Mouse (Mus musculus) kidney, adult 18-20 months (tissue): ENCODE results near the gene St8sia6.
"Not testable (repeated sequence)": the region's sequence is repeated elsewhere in the genome, so short reads cannot be mapped to it uniquely, and the experiment has no call there.

Experiments used
- DNase-seq: peaks from one replicate; pipeline ENCODE4 v3.0.0; 2021

St8sia6 gene

GRCm38 (mm10) chr2:13603636-13604035 lies 190.2 kb downstream of the St8sia6 start:
- DNase-seq: not testable (repeated sequence)

DNA sequence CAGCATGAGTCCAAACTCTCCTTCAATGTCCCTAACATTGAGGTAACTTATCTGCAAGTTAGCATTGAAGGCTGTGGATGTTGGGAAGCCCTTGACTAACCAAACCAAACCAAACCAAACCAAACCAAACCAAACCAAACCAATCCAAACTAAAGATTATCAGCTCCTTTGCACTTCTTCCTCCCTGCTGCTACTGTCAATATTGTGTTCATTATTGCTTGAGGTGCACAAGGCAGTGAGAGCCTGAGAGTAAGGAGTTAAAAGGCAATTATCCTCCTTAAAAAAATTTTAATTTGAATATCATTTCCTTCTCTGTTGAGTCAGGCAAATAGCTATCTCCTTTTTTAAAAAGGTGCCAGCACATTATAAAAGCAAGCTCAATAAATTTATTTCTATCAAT lies 190.8 kb downstream of the St8sia6 start:
- no peak for DNase-seq
